ENCODE assay signal across 1 mouse cellular context in genomic region chr19:6941372-6942248, GRCm38 (mm10).
A peak's percentile ranks its signal among the peaks of the same experiment; 100 is the strongest.
TF ChIP-seq lines count a peak whose summit lies in the region.

Gene Bad, plus strand, starts transcription at chr19:6941861.

TF ChIP-seq in CH12.LX, 34 proteins besides CTCF, POLR2A, EP300 and RAD21 (continued from another document):
- TF ChIP-seq CHD1 (IDR thresholded peaks at IDR 0.05; ENCODE audit: low read depth, low read length) (no peak), ELF1 (IDR thresholded peaks at IDR 0.05; ENCODE audit: low read depth, low read length) (peak; percentile 95), MXI1 (IDR thresholded peaks at IDR 0.05; ENCODE audit: low read depth, low read length) (peak; percentile 77), ZMIZ1 (IDR thresholded peaks at IDR 0.05; ENCODE audit: low read depth, low read length) (no peak), KAT2A (IDR thresholded peaks at IDR 0.05; ENCODE audit: insufficient replicate concordance, low read length) (no peak; the same call in 1 of the 2 replicates), NELFE (IDR thresholded peaks at IDR 0.05; ENCODE audit: low read depth, low read length) (peak; percentile 60), NRF1 (IDR thresholded peaks at IDR 0.05; ENCODE audit: low read depth, low read length) (peak; percentile 87), CHD2 (IDR thresholded peaks at IDR 0.05; ENCODE audit: low read length) (no peak), USF1 (IDR thresholded peaks at IDR 0.05; ENCODE audit: low read depth, low read length) (no peak), POLR2AphosphoS2 (IDR thresholded peaks at IDR 0.05; ENCODE audit: low read depth, low read length) (no peak), E2F4 (IDR thresholded peaks at IDR 0.05; ENCODE audit: insufficient replicate concordance, low read depth, low read length) (no peak), TCF12 (IDR thresholded peaks at IDR 0.05; ENCODE audit: low read depth, low read length) (peak; percentile 59; the same call in 1 of the 2 replicates), HCFC1 (IDR thresholded peaks at IDR 0.05; ENCODE audit: low read depth, low read length) (peak; percentile 83)
